Mouse (Mus musculus) embryonic facial prominence, embryonic 12.5 days (tissue): ENCODE results near the gene Mcu. TPM values are rescaled to one million over a fixed set of nuclear protein-coding genes. Genes with fewer than 3 reads are reported as not detected.

Source experiments
- ATAC-seq: fragments of 200-750 bp; cut with Nextera tagmentation; 2 replicates; pipeline ENCODE4 v1.8.0; 2017; ENCODE audit not compliant: insufficient number of reproducible peaks, insufficient read depth, low FRiP score, low TSS enrichment
- H3K27ac ChIP-seq: fragments of 300-500 bp; sonication (generic); 2 replicates; pipeline ENCODE4 v1.5.1; 2016; ENCODE audit warnings: mild to moderate bottlenecking
- H3K27me3 ChIP-seq: fragments of 300-500 bp; sonication (generic); 2 replicates; pipeline ENCODE4 v1.6.1; 2016; ENCODE audit warnings: mild to moderate bottlenecking, moderate library complexity
- H3K36me3 ChIP-seq: fragments of 300-500 bp; sonication (generic); 2 replicates; pipeline ENCODE4 v1.6.1; 2016; ENCODE audit warnings: mild to moderate bottlenecking
- H3K4me1 ChIP-seq: fragments of 300-500 bp; sonication (generic); 2 replicates; pipeline ENCODE4 v1.6.1; 2016
- H3K4me2 ChIP-seq: fragments of 300-500 bp; sonication (generic); replicated peaks from 2 replicates; pipeline ENCODE4 v1.6.1; 2016; ENCODE audit warnings: mild to moderate bottlenecking, moderate library complexity
- H3K4me3 ChIP-seq: fragments of 300-500 bp; sonication (generic); 2 replicates; pipeline ENCODE4 v1.5.1; 2016; ENCODE audit warnings: mild to moderate bottlenecking
- H3K9ac ChIP-seq: fragments of 300-500 bp; sonication (generic); 2 replicates; pipeline ENCODE4 v1.6.1; 2016; ENCODE audit warnings: mild to moderate bottlenecking, moderate library complexity
- H3K9me3 ChIP-seq: fragments of 300-500 bp; sonication (generic); 2 replicates; pipeline ENCODE4 v1.6.1; 2016; ENCODE audit warnings: mild to moderate bottlenecking, moderate library complexity
- WGBS: fragments of 180-500 bp; shearing (Covaris S2); methylation state at CpG from one replicate; pipeline ENCODE4 v1.1.7; 2016; 5-methylcytosine and 5-hydroxymethylcytosine counted together
- polyA plus RNA-seq: library from polyadenylated mRNA; unstranded; fragments of >200 nt; fragmentation: Nextera tagmentation; extraction: Ambion mirVana; gene quantifications from 2 replicates; pipeline ENCODE4 v1.2.1, GENCODE M21; 2016

Gene Mcu
- polyA plus RNA-seq, 1 experiment from 2014 or later = 32.8 TPM

- no peak overlapping the region for H3K27ac ChIP-seq
- 84% methylated on average over 11 of the region's 11 CpGs for WGBS
- no peak overlapping the region for H3K4me2 ChIP-seq
- H3K27me3 ChIP-seq = no peaks in the 10 kb centered on the region
- H3K4me1 ChIP-seq = no peaks in the 10 kb centered on the region
- H3K4me3 ChIP-seq = no peak overlapping the region
- H3K9me3 ChIP-seq = no peaks in the 10 kb centered on the region
- H3K36me3 ChIP-seq = no peaks in the 10 kb centered on the region
- ATAC-seq = no peak
- no peak overlapping the region for H3K9ac ChIP-seq
Observed at GRCm38 (mm10) chr10:59604879-59605464, 11.5 kb downstream of the Mcu start.

GRCm38 (mm10) chr10:59603843-59604242 is 12.6 kb downstream of the Mcu start:
- WGBS = 60% methylated on average over 5 of the region's 5 CpGs
- no peak overlapping the region for H3K27ac ChIP-seq
- H3K4me1 ChIP-seq = no peaks in the 10 kb centered on the region
- H3K9me3 ChIP-seq = no peaks in the 10 kb centered on the region
- H3K9ac ChIP-seq = no peak overlapping the region
- ATAC-seq = no peak
- H3K36me3 ChIP-seq = no peaks in the 10 kb centered on the region
- no peaks in the 10 kb centered on the region for H3K27me3 ChIP-seq
- no peak overlapping the region for H3K4me3 ChIP-seq
- H3K4me2 ChIP-seq = no peak overlapping the region

- no peak overlapping the region for H3K4me2 ChIP-seq
- H3K9me3 ChIP-seq = no peaks in the 10 kb centered on the region
- no peaks in the 10 kb centered on the region for H3K4me1 ChIP-seq
- WGBS = 79% methylated on average over 14 of the region's 14 CpGs
- ATAC-seq = no peak
- no peaks in the 10 kb centered on the region for H3K36me3 ChIP-seq
- no peak overlapping the region for H3K4me3 ChIP-seq
- no peak overlapping the region for H3K9ac ChIP-seq
- H3K27ac ChIP-seq = no peak overlapping the region
- H3K27me3 ChIP-seq = no peaks in the 10 kb centered on the region
Observed at GRCm38 (mm10) chr10:59602891-59603290, 13.6 kb downstream of the Mcu start.

- Histone ChIP-seq H3K9me3 (no peaks in the 10 kb centered on the region), H3K4me1 (no peaks in the 10 kb centered on the region), H3K9ac (no peak overlapping the region), H3K27ac (no peak overlapping the region), H3K4me3 (no peak overlapping the region), H3K27me3 (no peaks in the 10 kb centered on the region), H3K4me2 (no peak overlapping the region), H3K36me3 (no peaks in the 10 kb centered on the region)
- ATAC-seq = no peak
- WGBS = 76% methylated on average over 8 of the region's 8 CpGs
Observed at GRCm38 (mm10) chr10:59602043-59602442, 14.4 kb downstream of the Mcu start.

- no peak overlapping the region for H3K4me2 ChIP-seq
- no peak for ATAC-seq
Observed at GRCm38 (mm10) chr10:59600516-59600915, 16.0 kb downstream of the Mcu start.

GRCm38 (mm10) chr10:59593826-59594570 is 22.5 kb downstream of the Mcu start:
- no peak overlapping the region for H3K4me2 ChIP-seq
- ATAC-seq = no peak
- no peak overlapping the region for H3K9ac ChIP-seq
- no peak overlapping the region for H3K27ac ChIP-seq
- H3K36me3 ChIP-seq = no peaks in the 10 kb centered on the region
- 81% methylated on average over 13 of the region's 13 CpGs for WGBS
- H3K4me1 ChIP-seq = no peaks in the 10 kb centered on the region
- no peaks in the 10 kb centered on the region for H3K27me3 ChIP-seq
- no peaks in the 10 kb centered on the region for H3K9me3 ChIP-seq
- H3K4me3 ChIP-seq = no peak overlapping the region

More at GRCm38 (mm10) chr10:59600516-59600915, 16.0 kb downstream of the Mcu start:
- WGBS = 89% methylated on average over 8 of the region's 8 CpGs
- Histone ChIP-seq H3K4me3 (no peak overlapping the region), H3K9ac (no peak overlapping the region), H3K27ac (no peak overlapping the region), H3K36me3 (no peaks in the 10 kb centered on the region), H3K27me3 (no peaks in the 10 kb centered on the region), H3K4me1 (no peaks in the 10 kb centered on the region), H3K9me3 (no peaks in the 10 kb centered on the region)

GRCm38 (mm10) chr10:59590606-59591005 is 25.9 kb downstream of the Mcu start:
- no peak overlapping the region for H3K9ac ChIP-seq

GRCm38 (mm10) chr10:59589856-59590255 is 26.6 kb downstream of the Mcu start:
- no peaks in the 10 kb centered on the region for H3K36me3 ChIP-seq
- no peaks in the 10 kb centered on the region for H3K9me3 ChIP-seq
- no peak overlapping the region for H3K27ac ChIP-seq
- no peaks in the 10 kb centered on the region for H3K4me1 ChIP-seq
- 90% methylated on average over 13 of the region's 13 CpGs for WGBS
- H3K27me3 ChIP-seq = no peaks in the 10 kb centered on the region
- no peak for ATAC-seq
- no peak overlapping the region for H3K4me2 ChIP-seq
- no peak overlapping the region for H3K4me3 ChIP-seq
- H3K9ac ChIP-seq = no peak overlapping the region

More at GRCm38 (mm10) chr10:59590606-59591005, 25.9 kb downstream of the Mcu start:
- no peak overlapping the region for H3K27ac ChIP-seq
- WGBS = 95% methylated on average over 9 of the region's 9 CpGs
- H3K27me3 ChIP-seq = no peaks in the 10 kb centered on the region
- H3K4me3 ChIP-seq = no peak overlapping the region
- H3K9me3 ChIP-seq = no peaks in the 10 kb centered on the region
- no peak overlapping the region for H3K4me2 ChIP-seq
- H3K36me3 ChIP-seq = no peaks in the 10 kb centered on the region
- no peak for ATAC-seq
- no peaks in the 10 kb centered on the region for H3K4me1 ChIP-seq

- no peaks in the 10 kb centered on the region for H3K9me3 ChIP-seq
- 73% methylated on average over 7 of the region's 7 CpGs for WGBS
- H3K27me3 ChIP-seq = no peaks in the 10 kb centered on the region
- no peaks in the 10 kb centered on the region for H3K36me3 ChIP-seq
- no peak overlapping the region for H3K27ac ChIP-seq
- H3K4me2 ChIP-seq = no peak overlapping the region
- H3K4me1 ChIP-seq = no peaks in the 10 kb centered on the region
- no peak overlapping the region for H3K9ac ChIP-seq
- H3K4me3 ChIP-seq = no peak overlapping the region
- ATAC-seq = no peak
Observed at GRCm38 (mm10) chr10:59589420-59589819, 27.1 kb downstream of the Mcu start.

GRCm38 (mm10) chr10:59588135-59588534 is 28.4 kb downstream of the Mcu start:
- Histone ChIP-seq H3K4me2 (no peak overlapping the region), H3K9me3 (no peaks in the 10 kb centered on the region), H3K36me3 (peaks cover 4% of the 10 kb centered on the region; the same call in 1 of the 2 replicates), H3K4me3 (no peak overlapping the region), H3K4me1 (no peaks in the 10 kb centered on the region), H3K27me3 (no peaks in the 10 kb centered on the region), H3K9ac (no peak overlapping the region), H3K27ac (no peak overlapping the region)
- no peak for ATAC-seq
- 91% methylated on average over 7 of the region's 7 CpGs for WGBS

GRCm38 (mm10) chr10:59586821-59587220 is 29.7 kb downstream of the Mcu start:
- no peak overlapping the region for H3K27ac ChIP-seq
- H3K4me2 ChIP-seq = no peak overlapping the region
- H3K9ac ChIP-seq = no peak overlapping the region
- no peaks in the 10 kb centered on the region for H3K27me3 ChIP-seq
- H3K36me3 ChIP-seq = peaks cover 6% of the 10 kb centered on the region; the same call in 1 of the 2 replicates
- no peaks in the 10 kb centered on the region for H3K4me1 ChIP-seq
- ATAC-seq = no peak
- WGBS = 92% methylated on average over 15 of the region's 15 CpGs
- H3K9me3 ChIP-seq = no peaks in the 10 kb centered on the region
- no peak overlapping the region for H3K4me3 ChIP-seq

- H3K4me1 ChIP-seq = no peaks in the 10 kb centered on the region
- H3K4me3 ChIP-seq = no peak overlapping the region
- no peak overlapping the region for H3K4me2 ChIP-seq
- no peak for ATAC-seq
- H3K27me3 ChIP-seq = no peaks in the 10 kb centered on the region
- peaks cover 6% of the 10 kb centered on the region; the same call in 1 of the 2 replicates for H3K36me3 ChIP-seq
- no peak overlapping the region for H3K9ac ChIP-seq
- no peaks in the 10 kb centered on the region for H3K9me3 ChIP-seq
- 87% methylated on average over 5 of the region's 5 CpGs for WGBS
- H3K27ac ChIP-seq = no peak overlapping the region
Observed at GRCm38 (mm10) chr10:59585621-59586020, 30.9 kb downstream of the Mcu start.
